Mouse (Mus musculus) liver, adult 2 months (tissue): ENCODE measurements at regions not wholly inside any gene's neighbourhood (a gene's known extent, or its start where the extent isn't known, plus 50 kb on each side); places are given as distances from the start of the nearest gene placed in this dataset.

Source experiments
- CTCF ChIP-seq: fragments of 200-500 bp; IDR thresholded peaks from 2 replicates; pipeline ENCODE4 v1.5.1; 2011; ENCODE audit warnings: low read depth, low read length, control low read depth
- POLR2A ChIP-seq: fragments of 200-500 bp; IDR thresholded peaks from 2 replicates; pipeline ENCODE4 v1.6.1; 2011; ENCODE audit warnings: low read length, control low read depth; ENCODE audit not compliant: insufficient read depth; ENCODE audit errors: extremely low read depth

DNA sequence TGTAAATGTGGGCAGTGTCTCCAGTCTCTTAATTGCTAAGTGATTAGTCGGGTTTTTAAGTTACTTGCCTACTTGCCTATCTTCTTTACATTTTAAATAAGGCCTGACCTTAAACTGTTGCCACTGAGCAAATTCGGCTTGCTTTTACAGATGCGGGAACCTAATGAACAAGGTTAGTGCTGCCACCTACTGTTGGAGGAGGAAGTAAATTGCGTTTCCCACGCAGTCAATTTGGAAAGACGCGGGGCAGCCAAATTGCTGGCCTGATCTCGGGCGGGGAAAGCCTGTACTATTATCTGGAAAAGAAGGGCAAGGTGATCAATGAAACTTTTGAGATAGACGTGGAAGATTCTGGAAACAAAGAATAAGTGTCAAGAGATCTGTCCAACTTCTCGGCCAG, 79.5 kb upstream of the Slc38a4 start:
- TF ChIP-seq CTCF (peak; percentile 63), POLR2A (no peak)
